Mouse (Mus musculus) MEL (cell line): ENCODE data around the gene Mta3. TPM values are rescaled to one million over a fixed set of nuclear protein-coding genes. Genes with fewer than 3 reads are reported as not detected.

Experiments
- DNase-seq: peaks from one replicate; pipeline ENCODE4 v3.0.0; 2011; ENCODE audit warnings: low read depth, low spot score
- H3K27ac ChIP-seq: 2 replicates; pipeline ENCODE4 v1.5.1; 2012; ENCODE audit warnings: low read depth, mild to moderate bottlenecking, control low read depth, low read length, moderate library complexity; ENCODE audit not compliant: control insufficient read depth
- H3K27me3 ChIP-seq, 2 experiments: fragments of 150-350 bp in 1 of 2; sonication (generic) in 1 of 2; 2 replicates each; pipeline ENCODE4 v1.6.1; 2012; ENCODE audit warnings: low read length in 2 of 2, mild to moderate bottlenecking in 2 of 2, improper control_type of control experiment in 1 of 2, moderate library complexity in 1 of 2; ENCODE audit not compliant: insufficient read depth in 2 of 2, control insufficient read depth in 1 of 2
- H3K36me3 ChIP-seq, 2 experiments: 2 replicates each; pipeline ENCODE4 v1.6.1; 2012 to 2014; ENCODE audit warnings: low read length in 2 of 2, improper control_type of control experiment in 1 of 2, inconsistent platforms in 1 of 2, mild to moderate bottlenecking in 1 of 2; ENCODE audit not compliant: insufficient read depth in 2 of 2, control insufficient read depth in 1 of 2
- H3K4me1 ChIP-seq, 2 experiments: fragments of 150-350 bp in 1 of 2; sonication (generic) in 1 of 2; 2 replicates each; pipeline ENCODE4 v1.6.1; 2012; ENCODE audit warnings: low read length in 2 of 2, improper control_type of control experiment in 1 of 2, mild to moderate bottlenecking in 1 of 2; ENCODE audit not compliant: insufficient read depth in 2 of 2, control insufficient read depth in 1 of 2
- H3K4me3 ChIP-seq, 2 experiments: fragments of 150-350 bp in 1 of 2; sonication (generic) in 1 of 2; 2 replicates each; pipeline ENCODE4 v1.5.1; 2012; ENCODE audit warnings: low read depth in 2 of 2, low read length in 2 of 2, mild to moderate bottlenecking in 2 of 2, moderate library complexity in 2 of 2, control low read depth in 1 of 2, improper control_type of control experiment in 1 of 2; ENCODE audit not compliant: control insufficient read depth in 1 of 2, insufficient read depth in 1 of 2
- H3K79me2 ChIP-seq: 2 replicates; pipeline ENCODE4 v1.6.1; 2012; ENCODE audit warnings: mild to moderate bottlenecking, low read length, moderate library complexity; ENCODE audit not compliant: control insufficient read depth, poor library complexity, insufficient read depth
- H3K9ac ChIP-seq: 2 replicates; pipeline ENCODE4 v1.6.1; 2012; ENCODE audit warnings: low read depth, mild to moderate bottlenecking, control low read depth, low read length, moderate library complexity; ENCODE audit not compliant: control insufficient read depth, poor library complexity, severe bottlenecking
- H3K9me3 ChIP-seq: fragments of 150-350 bp; sonication (generic); replicated peaks from 2 replicates; pipeline ENCODE4 v1.6.1; 2012; ENCODE audit warnings: mild to moderate bottlenecking, low read length, improper control_type of control experiment, moderate library complexity; ENCODE audit not compliant: insufficient read depth
- CHD2 ChIP-seq: IDR thresholded peaks from 2 replicates; pipeline ENCODE4 v1.6.1; 2011; ENCODE audit warnings: low read length, improper control_type of control experiment
- CTCF ChIP-seq, 3 experiments: IDR thresholded peaks in 2 of 3; conservative IDR thresholded peaks in 1 of 3; 2 replicates each; pipeline ENCODE4 v1.5.1; 2011 to 2012; ENCODE audit warnings: low read length in 3 of 3, low read depth in 2 of 3, mild to moderate bottlenecking in 2 of 3, improper control_type of control experiment in 1 of 3, inconsistent platforms in 1 of 3, mixed read lengths in 1 of 3, moderate library complexity in 1 of 3; ENCODE audit not compliant: control insufficient read depth in 1 of 3, insufficient read depth in 1 of 3, poor library complexity in 1 of 3, severe bottlenecking in 1 of 3
- ETS1 ChIP-seq: IDR thresholded peaks from 2 replicates; pipeline ENCODE4 v1.6.1; 2012; ENCODE audit warnings: low read depth, mild to moderate bottlenecking, inconsistent platforms, low read length, improper control_type of control experiment, moderate library complexity
- MAX ChIP-seq: IDR thresholded peaks from 2 replicates; pipeline ENCODE4 v1.6.1; 2011; ENCODE audit warnings: low read length, improper control_type of control experiment
- MAZ ChIP-seq: IDR thresholded peaks from 2 replicates; pipeline ENCODE4 v1.6.1; 2012; ENCODE audit warnings: low read depth, mild to moderate bottlenecking, inconsistent platforms, low read length, improper control_type of control experiment
- MEF2A ChIP-seq: IDR thresholded peaks from 2 replicates; pipeline ENCODE4 v1.6.1; 2014; ENCODE audit warnings: low read depth, mild to moderate bottlenecking, inconsistent platforms, low read length, improper control_type of control experiment; ENCODE audit not compliant: poor library complexity, insufficient replicate concordance, severe bottlenecking; ENCODE audit errors: extremely low read depth
- MYB ChIP-seq: IDR thresholded peaks from 2 replicates; pipeline ENCODE4 v1.6.1; 2011; ENCODE audit warnings: mild to moderate bottlenecking, low read depth, low read length, improper control_type of control experiment
- NELFE ChIP-seq: IDR thresholded peaks from 2 replicates; pipeline ENCODE4 v1.6.1; 2011; ENCODE audit warnings: low read depth, low read length, improper control_type of control experiment
- RAD21 ChIP-seq: IDR thresholded peaks from 2 replicates; pipeline ENCODE4 v1.6.1; 2011; ENCODE audit warnings: mild to moderate bottlenecking, low read depth, low read length, improper control_type of control experiment
- TCF12 ChIP-seq: IDR thresholded peaks from 2 replicates; pipeline ENCODE4 v1.6.1; 2014; ENCODE audit warnings: low read depth, mild to moderate bottlenecking, inconsistent platforms, low read length, improper control_type of control experiment, moderate library complexity
- USF1 ChIP-seq: IDR thresholded peaks from 2 replicates; pipeline ENCODE4 v1.6.1; 2014; ENCODE audit warnings: low read depth, mild to moderate bottlenecking, inconsistent platforms, low read length, improper control_type of control experiment, moderate library complexity
- USF2 ChIP-seq, 2 experiments: IDR thresholded peaks; 2 replicates each; pipeline ENCODE4 v1.6.1; 2011 to 2012; ENCODE audit warnings: improper control_type of control experiment in 2 of 2, low read length in 2 of 2, borderline replicate concordance in 1 of 2, inconsistent platforms in 1 of 2, low read depth in 1 of 2, mild to moderate bottlenecking in 1 of 2; ENCODE audit not compliant: insufficient read depth in 1 of 2
- polyA plus RNA-seq, 2 experiments: library from polyadenylated mRNA; stranded (reverse) in 1 of 2; unstranded in 1 of 2; fragments of >175 nt in 1 of 2; fragments of >200 nt in 1 of 2; gene quantifications; 2 replicates each; pipeline versions ENCODE4 v1.2.1 to v1.2.4; 2012; ENCODE audit warnings: low replicate concordance in 2 of 2, low read depth in 1 of 2; ENCODE audit not compliant: insufficient read length in 2 of 2, insufficient read depth in 1 of 2, missing spikeins in 1 of 2
- total RNA-seq: library from RNA; depleted of rRNA; stranded (reverse); fragments of 300-350 nt; gene quantifications from 2 replicates; pipeline ENCODE4 v1.2.3, GENCODE M21; 2012

Mta3 gene
- total and polyA plus RNA-seq, 3 experiments: 28.8 to 58.2 TPM; not detected in 1

DNA sequence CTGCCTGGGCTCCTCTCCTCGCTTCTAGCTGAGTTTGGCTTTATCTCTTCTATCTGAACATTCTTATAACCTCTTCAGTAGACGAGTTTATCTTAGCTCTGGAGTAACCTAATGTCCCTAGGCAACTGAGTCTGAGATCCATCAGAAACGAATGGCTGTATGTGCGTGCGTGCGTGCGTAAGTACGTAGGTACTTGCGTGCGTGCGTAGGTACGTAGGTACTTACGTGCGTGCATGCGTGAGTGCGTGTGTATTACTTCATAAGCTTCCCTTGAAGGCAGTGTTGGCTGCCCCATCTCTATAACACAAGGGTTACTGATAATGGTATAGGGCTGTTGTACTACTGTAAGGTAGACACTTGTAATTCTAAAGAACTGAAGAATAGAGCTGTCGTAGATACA lies 89.2 kb downstream of the Mta3 start:
- Histone ChIP-seq H3K9ac (no peak overlapping the region), H3K27ac (no peak overlapping the region), H3K9me3 (no peaks in the 10 kb centered on the region), H3K4me3 (no peak overlapping the region), H3K27me3 (no peaks in the 10 kb centered on the region), H3K4me1 (0 out of 4 replicates have a peak, but pooled peaks cover 0 to 2% of the 10 kb centered on the region in 2 experiments), H3K79me2 (no peaks in the 10 kb centered on the region), H3K36me3 (peaks cover 0 to 2% of the 10 kb centered on the region in 2 experiments; a peak in 2 of 4 replicates)
- DNase-seq: no peak
- TF ChIP-seq CHD2: no peak

DNA sequence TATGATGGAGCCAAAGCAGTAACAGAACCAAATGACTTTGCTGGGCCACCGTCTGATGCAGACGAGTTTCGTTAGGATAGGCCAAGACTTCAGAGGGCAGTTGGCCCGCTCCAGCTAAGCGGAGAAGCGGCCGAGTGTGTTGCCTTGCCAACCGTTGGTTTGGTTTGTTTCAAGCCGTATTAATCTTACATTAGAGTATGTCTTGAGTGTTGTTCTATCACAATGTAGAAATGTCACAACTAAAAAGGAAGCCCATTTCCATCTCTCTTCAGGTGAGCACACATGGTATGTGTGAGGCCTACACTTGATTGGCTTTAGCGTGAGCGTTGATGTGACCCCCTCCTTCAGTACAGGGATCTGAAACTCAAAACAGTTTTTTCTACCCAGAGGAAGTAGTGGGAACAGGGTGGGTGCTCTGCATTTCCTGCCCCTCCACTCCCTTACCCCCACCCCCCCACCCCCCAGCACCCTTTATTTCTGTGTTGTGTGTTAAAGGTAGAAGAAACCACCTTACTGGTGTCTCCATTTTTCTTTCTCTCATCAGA lies 93.6 kb downstream of the Mta3 start:
- no peak overlapping the region for H3K9ac ChIP-seq
- TF ChIP-seq MYB (no peak), MEF2A (no peak), MAZ (no peak), TCF12 (no peak), NELFE (no peak)
- no peak overlapping the region for H3K27ac ChIP-seq
- DNase-seq: no peak
- H3K9me3 ChIP-seq: no peaks in the 10 kb centered on the region
- no peaks in the 10 kb centered on the region for H3K27me3 ChIP-seq
- no peak overlapping the region for H3K4me3 ChIP-seq
- H3K36me3 ChIP-seq: no peaks in the 10 kb centered on the region
- H3K4me1 ChIP-seq: no peaks in the 10 kb centered on the region
- H3K79me2 ChIP-seq: no peaks in the 10 kb centered on the region

DNA sequence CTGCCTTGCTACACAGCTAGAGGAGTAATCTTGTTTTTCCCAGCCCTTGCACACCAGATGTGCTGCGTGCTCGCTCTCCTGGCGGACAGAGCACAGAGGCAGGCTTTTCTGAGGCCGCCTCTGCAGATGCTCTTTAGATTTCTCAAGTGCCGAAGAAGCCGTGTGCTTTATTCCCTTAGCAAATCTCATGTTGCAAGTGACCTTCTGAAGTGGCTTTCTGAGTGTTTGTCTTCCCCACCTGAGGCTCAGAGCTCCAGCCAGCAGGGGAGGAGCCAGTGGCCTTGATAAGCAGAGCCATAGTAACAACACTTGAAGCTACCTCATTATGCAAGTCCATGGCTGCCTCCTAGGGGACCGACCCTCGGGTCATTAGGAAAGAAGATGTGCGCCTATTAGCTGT lies 98.0 kb downstream of the Mta3 start:
- H3K4me3 ChIP-seq: no peak overlapping the region
- H3K9ac ChIP-seq: no peak overlapping the region
- no peak overlapping the region for H3K27ac ChIP-seq
- no peak for DNase-seq
- H3K4me1 ChIP-seq: peaks cover 2 to 6% of the 10 kb centered on the region in 2 experiments; a peak in 3 of 4 replicates
- H3K9me3 ChIP-seq: no peaks in the 10 kb centered on the region
- no peaks in the 10 kb centered on the region for H3K79me2 ChIP-seq
- TF ChIP-seq USF1 (no peak), MAX (no peak), USF2 (IDR thresholded peaks at IDR 0.05; ENCODE audit: borderline replicate concordance in 1 of 2, insufficient read depth in 1 of 2, low read depth in 1 of 2, low read length in 2 of 2) (no peak), CTCF (IDR thresholded peaks at IDR 0.05 in 2 of 3, conservative IDR thresholded peaks at IDR 0.05 in 1 of 3; ENCODE audit: control insufficient read depth in 1 of 3, insufficient read depth in 1 of 3, low read depth in 2 of 3, low read length in 3 of 3, poor library complexity in 1 of 3, severe bottlenecking in 1 of 3) (no peak), RAD21 (no peak), ETS1 (no peak)
- peaks cover 0 to 11% of the 10 kb centered on the region in 2 experiments; a peak in 2 of 4 replicates for H3K36me3 ChIP-seq
- no peaks in the 10 kb centered on the region for H3K27me3 ChIP-seq
